Mouse (Mus musculus) megakaryocyte progenitor cell, adult 5-6 weeks (primary cell): ENCODE data around the gene Tbx3. TPM values are rescaled to one million over a fixed set of nuclear protein-coding genes. Genes with fewer than 3 reads are reported as not detected.

ENCODE experiments used
- ATAC-seq: replicated peaks from 2 replicates; pipeline ENCODE4 v1.8.0; 2016; ENCODE audit warnings: mild to moderate bottlenecking, moderate TSS enrichment, inconsistent platforms; ENCODE audit not compliant: poor library complexity
- total RNA-seq, 2 experiments: library from RNA; stranded (forward) in 1 of 2; stranded (reverse) in 1 of 2; fragments of 157-497, 149-512 nt in 1 of 2; fragments of 200-1000 nt in 1 of 2; gene quantifications; 2 replicates each; pipeline versions ENCODE4 v1.2.3 to v1.2.4; 2015 to 2017

Tbx3 gene
- total RNA-seq, 2 experiments from 2014 or later, result not detected

- no peak for ATAC-seq
Observed at GRCm38 (mm10) chr5:119660526-119661410, 9.7 kb upstream of the Tbx3 start.

GRCm38 (mm10) chr5:119661474-119661873, 9.0 kb upstream of the Tbx3 start:
- no peak for ATAC-seq

DNA sequence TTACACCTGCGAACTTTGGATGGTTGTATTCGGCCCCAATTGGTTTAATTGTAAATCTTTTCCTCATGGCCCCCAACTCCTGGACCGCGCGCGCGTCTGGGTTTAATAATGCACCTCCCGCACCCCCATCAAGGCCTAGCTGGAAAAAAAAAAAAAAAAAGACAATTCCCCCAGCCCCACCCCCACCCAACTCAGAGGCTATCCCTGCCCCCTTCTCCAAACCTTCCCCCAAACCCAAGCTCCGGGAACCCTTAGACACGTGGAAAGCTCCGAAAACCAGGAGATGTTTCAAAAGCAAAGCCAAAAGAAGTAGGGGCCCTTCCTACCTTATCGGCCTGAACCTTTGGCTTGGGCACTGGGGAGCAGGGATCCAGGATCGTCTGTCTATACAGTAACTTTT, 8.1 kb upstream of the Tbx3 start:
- no peak for ATAC-seq

- no peak for ATAC-seq
Observed at GRCm38 (mm10) chr5:119662731-119663130, 7.7 kb upstream of the Tbx3 start.

DNA sequence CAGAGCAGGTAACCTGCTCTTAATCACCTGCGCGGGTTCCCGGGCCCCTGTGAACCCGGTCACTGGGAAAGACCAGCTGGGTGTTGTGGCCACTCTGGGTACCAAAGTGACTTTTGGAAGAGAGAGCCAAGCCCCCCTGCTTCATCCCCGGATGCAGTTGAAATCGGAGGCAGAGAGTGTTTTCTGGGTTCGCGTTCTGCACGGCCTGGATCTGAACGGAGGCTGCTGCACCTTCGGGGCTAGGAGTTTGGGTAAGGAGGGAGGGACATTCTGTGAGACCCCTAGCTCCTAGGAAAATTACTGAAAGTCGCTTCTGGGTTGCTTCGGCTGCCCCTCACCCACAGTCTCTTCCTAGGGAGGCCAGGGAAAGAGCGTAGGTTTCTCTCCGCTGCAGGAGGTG, 7.2 kb upstream of the Tbx3 start:
- no peak for ATAC-seq

DNA sequence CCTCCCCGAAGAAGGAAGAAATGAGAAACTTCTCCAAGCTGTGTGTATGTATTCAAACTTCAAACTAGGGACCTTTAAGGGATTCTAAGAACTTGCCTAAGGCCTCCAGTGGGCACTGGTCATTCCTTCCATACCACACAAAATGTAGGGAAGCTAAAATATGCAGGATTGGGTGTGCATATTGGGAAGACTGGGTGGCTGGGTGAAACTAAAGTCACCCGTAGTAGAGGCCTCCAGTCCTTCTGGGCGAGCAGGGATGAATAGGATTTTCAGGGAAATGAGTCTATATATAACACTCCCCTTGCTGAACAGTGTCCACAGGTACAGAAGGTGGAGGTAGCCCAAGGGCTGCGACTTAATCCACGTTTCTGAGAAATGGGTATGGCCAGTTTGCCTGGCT, 6.7 kb upstream of the Tbx3 start:
- no peak for ATAC-seq

GRCm38 (mm10) chr5:119665739-119666138, 4.7 kb upstream of the Tbx3 start:
- no peak for ATAC-seq

- ATAC-seq, result no peak
Observed at GRCm38 (mm10) chr5:119667356-119667940, 3.0 kb upstream of the Tbx3 start.

GRCm38 (mm10) chr5:119668191-119668912, 2.1 kb upstream of the Tbx3 start:
- no peak for ATAC-seq

GRCm38 (mm10) chr5:119668913-119669411, 1.5 kb upstream of the Tbx3 start:
- ATAC-seq, result no peak

DNA sequence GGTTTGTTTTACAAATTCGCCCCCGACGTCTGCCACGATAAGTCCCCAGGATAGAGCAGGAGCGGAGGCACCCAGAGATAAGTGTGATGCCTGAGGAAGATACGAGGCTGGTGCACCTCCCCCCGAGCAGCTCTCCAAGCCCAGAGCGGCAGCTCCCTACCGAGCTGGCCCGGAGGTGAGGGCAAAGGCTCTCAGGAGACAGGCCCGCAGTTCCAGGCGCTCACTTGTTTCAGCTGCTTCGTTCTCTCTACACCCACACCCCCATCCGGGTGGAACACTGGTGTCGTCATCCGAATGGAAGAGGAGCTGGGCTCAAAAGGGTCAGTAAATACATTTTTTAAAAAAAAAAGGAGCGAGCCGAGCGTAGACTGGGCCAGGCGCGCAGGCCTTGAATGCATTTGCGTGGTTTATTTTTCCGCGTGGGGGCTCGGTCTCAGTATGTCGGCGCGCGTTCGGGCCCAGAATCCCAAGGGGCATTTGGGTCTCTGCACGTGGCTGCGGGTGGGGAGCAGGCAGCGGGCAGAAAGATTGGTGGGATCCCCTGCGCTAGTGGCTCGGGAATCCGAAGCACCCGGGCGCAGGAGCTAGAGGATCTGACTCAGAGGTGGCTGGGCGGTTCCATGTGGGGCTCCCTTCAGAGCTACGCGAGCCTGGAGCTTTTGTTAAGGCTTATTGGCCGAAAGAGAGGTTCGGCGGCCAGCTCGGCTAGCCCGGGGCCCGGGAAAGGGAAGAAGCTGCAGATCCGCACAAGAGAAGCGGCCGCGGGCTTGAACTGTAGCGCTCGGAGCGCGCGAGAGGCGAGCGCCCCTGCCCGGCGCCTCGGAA, 516 bp upstream of the Tbx3 start:
- ATAC-seq, result no peak

DNA sequence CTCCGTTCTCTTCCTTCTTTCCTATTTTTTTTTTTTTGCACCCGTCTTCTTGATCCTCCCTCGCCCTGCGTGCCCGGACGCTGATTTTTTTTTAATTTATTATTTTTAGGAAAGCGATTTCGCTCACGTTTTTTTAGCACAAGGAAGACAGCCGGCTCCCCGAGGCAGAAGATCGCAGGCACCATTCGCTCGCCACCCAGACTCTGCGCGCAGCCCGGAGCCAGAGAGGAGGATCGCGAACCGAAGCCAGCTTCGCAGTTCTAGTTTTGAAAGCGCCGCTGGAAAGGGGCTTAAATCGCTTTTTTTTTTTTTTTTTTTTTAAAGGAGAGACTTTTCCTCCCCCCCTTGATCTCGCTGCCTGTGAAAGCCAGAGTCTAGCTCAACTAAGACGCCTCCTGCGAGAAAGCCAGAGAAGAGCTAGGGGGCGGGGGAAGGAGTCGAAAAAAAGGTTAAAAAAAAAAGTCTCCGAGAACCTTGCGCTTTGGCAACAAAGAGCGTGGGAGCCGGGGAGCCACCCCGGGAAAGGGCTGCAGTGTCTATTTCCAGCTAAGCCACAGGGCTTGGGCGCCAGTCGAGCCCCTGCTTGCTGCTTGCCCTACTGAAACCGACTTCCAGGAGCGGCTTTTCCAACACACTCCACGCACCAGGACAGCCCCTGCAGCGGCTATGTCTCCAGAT, 794 bp downstream of the Tbx3 start:
- no peak for ATAC-seq

- no peak for ATAC-seq
Observed at GRCm38 (mm10) chr5:119671965-119672347, 1.5 kb downstream of the Tbx3 start.

GRCm38 (mm10) chr5:119672348-119672983, 2.0 kb downstream of the Tbx3 start:
- ATAC-seq, result no peak

DNA sequence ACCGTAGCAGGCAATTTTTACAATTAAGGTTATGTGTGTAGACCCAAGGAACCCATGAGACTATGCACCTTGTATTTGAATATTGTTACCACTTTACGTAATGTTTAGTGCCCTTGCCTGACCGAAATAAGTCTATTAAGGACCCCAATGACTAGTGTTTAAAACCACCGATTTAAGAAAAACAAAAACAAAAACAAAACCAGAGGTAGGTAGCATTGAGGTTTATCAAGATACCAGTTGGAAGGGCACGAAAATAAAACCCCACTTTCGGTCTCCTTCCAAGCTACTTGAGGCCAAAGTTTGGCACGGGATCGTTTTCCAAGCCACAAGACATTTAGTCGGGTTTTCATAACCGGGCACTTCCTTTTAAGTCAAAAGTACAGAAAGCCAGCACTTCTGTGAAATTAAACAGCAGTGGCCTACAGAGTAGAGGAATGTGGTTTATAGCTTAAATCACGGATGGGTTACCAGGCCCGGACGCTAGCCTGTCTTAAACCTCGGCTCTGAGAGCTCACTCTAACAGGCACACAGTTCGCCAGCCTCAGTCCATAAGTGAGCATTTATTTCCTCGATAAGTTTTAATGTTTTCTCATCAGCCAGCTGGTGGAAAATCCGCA, 2.6 kb downstream of the Tbx3 start:
- ATAC-seq, result no peak

DNA sequence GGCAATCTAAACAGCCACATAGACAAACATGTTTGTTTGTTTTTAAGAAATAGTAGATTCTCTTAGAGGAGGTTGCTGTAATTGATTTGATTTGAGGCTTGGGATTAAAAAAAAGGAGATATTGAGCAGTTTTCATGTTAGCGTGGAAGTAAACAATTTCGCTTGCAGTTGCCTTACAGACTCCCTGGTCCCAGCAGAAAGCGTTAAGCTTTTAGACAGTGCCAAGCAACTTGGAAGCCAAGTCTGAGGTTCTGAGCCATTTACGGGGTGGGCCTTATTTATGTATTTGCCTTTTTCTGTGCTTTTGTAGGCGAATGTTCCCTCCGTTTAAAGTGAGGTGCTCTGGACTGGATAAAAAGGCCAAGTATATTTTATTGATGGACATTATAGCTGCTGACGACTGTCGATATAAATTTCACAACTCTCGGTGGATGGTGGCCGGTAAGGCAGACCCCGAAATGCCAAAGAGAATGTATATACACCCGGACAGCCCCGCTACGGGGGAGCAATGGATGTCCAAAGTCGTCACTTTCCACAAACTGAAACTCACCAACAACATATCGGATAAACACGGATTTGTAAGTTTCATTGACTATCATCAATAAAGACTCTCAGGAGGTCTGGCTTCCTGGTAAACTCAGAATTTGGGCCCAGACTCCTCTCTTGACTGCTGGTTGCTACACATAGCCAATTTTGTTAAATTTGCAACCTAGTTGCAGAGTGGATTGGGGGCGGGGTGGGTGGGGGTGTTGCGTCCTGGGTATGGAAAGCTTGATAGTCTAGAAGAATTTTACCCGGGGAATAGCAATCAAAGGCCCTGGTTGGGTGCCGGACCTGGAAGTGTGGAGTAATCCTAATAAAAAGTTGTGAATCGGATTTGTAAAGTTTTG, 3.5 kb downstream of the Tbx3 start:
- no peak for ATAC-seq

DNA sequence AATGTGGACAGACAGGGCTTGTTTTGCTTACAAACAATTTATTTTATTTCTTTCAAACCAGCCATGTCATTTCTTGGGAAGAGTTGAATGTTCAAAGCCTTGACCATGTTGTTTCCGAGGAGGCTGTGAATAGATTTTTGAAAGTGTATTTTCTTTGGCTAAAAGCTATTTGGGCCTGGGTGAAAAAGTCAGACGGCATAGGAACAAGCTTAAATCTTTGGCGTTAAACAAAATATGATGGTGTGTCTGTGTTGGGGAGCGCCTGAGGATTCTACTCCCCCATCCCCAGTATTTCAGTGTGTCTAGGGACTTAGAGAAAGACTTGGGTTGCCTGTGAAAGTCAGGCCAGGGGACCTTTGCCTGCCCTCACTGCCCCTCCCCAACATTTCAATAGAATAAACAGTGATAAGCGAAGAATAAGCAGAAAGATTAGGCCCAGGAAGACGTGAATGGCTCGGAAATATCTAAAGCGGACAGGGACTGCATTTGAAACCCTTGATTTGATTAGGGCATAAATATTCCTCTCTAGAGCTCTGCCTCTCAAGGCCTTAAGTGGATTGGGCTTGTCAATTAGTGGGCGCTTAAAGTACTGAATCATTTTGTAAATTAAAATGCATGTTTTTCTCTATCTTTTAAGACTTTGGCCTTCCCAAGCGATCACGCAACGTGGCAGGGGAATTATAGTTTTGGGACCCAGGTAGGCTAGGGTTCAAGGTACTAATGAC, 4.3 kb downstream of the Tbx3 start:
- ATAC-seq, result no peak

DNA sequence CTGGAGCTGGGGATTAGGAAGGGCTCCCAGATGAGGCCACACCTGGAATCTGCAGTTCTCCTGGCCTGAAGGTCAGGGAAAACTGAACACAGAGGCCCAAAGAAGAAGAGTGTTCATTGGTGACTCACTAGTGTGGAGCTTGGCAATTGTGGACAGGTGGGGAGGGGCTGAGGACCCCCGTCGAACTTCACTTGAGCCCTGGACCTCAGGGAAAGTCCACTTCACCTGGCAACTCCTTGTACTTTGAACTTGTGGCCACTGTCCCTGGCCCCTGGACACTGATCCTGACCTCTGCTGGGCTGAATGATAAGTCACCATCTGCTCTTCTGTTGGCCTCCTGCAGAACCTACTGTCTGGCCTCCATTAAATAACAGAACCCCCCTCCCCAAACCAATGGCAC, 5.8 kb downstream of the Tbx3 start:
- ATAC-seq, result no peak
